Mouse (Mus musculus) C2C12 (cell line): Measurements from ENCODE around the gene 2310007B03Rik.

ENCODE experiments used
- CEBPB ChIP-seq: IDR thresholded peaks from one replicate; pipeline ENCODE4 v1.6.1; 2011; ENCODE audit warnings: low read depth, mild to moderate bottlenecking, control low read depth, moderate library complexity
- CTCF ChIP-seq: IDR thresholded peaks from one replicate; pipeline ENCODE4 v1.5.1; 2011; ENCODE audit not compliant: control insufficient read depth, insufficient read depth, insufficient read length

DNA sequence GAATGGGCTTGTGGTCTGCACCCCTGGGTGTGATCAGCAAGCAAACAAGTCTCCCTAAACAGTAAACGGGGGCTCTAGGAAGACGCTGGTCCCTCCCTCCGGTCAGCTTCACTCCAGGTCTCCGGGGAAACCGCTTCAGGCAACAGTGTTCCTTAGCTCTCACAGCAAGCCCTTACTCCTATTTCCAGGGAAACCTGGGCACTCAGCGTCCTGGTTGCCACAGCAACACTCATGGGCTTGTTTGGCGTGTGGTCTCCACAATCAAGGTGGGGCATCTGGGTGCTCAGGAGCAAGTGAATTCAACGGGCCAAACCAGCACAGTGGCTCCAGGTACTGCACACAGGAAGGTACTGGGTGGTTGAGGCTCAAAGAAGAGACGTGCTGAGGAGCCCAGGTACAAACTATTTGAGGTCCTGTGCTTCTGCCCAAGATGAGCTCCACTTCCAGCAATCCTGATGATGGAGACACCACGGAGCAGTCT, 7.6 kb upstream of the 2310007B03Rik start, which contains the start of gene Crocc2:
- TF ChIP-seq CTCF (no peak), CEBPB (no peak)
